Mouse (Mus musculus): ENCODE data around the gene Ccdc141. TPM values are rescaled to one million over a fixed set of nuclear protein-coding genes. Genes with fewer than 3 reads are reported as not detected.

The Ccdc141 gene
- polyA plus RNA-seq, 1 experiment from 2014 or later, result 14.2 TPM

GRCm38 (mm10) chr2:76984384-76984783 is 186.1 kb downstream of the Ccdc141 start:
- whole genome bisulfite sequencing, result 89% methylated on average over 5 of the region's 5 CpGs

GRCm38 (mm10) chr2:76983601-76984000 is 186.8 kb downstream of the Ccdc141 start:
- H3K4me3 ChIP-seq (replicated peaks), result no peak overlapping the region
- H3K27me3 ChIP-seq, result no peaks in the 10 kb centered on the region
- 55% methylated on average over 5 of the region's 5 CpGs for WGBS

More at GRCm38 (mm10) chr2:76984384-76984783, 186.1 kb downstream of the Ccdc141 start:
- H3K36me3 ChIP-seq, result no peaks in the 10 kb centered on the region
- H3K9ac ChIP-seq, result no peak overlapping the region
- H3K9me3 ChIP-seq (replicated peaks), result no peaks in the 10 kb centered on the region
- no peak overlapping the region for H3K4me2 ChIP-seq
- H3K27me3 ChIP-seq, result no peaks in the 10 kb centered on the region
- no peaks in the 10 kb centered on the region for H3K4me1 ChIP-seq
- no peak overlapping the region for H3K27ac ChIP-seq
- ATAC-seq (replicated peaks; ENCODE audit: low FRiP score), result no peak
- H3K4me3 ChIP-seq (replicated peaks), result no peak overlapping the region

GRCm38 (mm10) chr2:76982391-76983145 is 187.9 kb downstream of the Ccdc141 start, which contains the start of gene Ttn:
Gene Ttn, minus strand, starts transcription at chr2:76982547.
- WGBS, result 82% methylated on average over 18 of the region's 18 CpGs
- ATAC-seq (replicated peaks; ENCODE audit: low FRiP score), result no peak

More at GRCm38 (mm10) chr2:76983601-76984000, 186.8 kb downstream of the Ccdc141 start:
- H3K36me3 ChIP-seq, result no peaks in the 10 kb centered on the region
- H3K4me2 ChIP-seq, result no peak overlapping the region
- no peak overlapping the region for H3K9ac ChIP-seq
- ATAC-seq (replicated peaks; ENCODE audit: low FRiP score), result no peak
- no peaks in the 10 kb centered on the region for H3K4me1 ChIP-seq
- H3K27ac ChIP-seq, result no peak overlapping the region
- no peaks in the 10 kb centered on the region for H3K9me3 ChIP-seq (replicated peaks)

DNA sequence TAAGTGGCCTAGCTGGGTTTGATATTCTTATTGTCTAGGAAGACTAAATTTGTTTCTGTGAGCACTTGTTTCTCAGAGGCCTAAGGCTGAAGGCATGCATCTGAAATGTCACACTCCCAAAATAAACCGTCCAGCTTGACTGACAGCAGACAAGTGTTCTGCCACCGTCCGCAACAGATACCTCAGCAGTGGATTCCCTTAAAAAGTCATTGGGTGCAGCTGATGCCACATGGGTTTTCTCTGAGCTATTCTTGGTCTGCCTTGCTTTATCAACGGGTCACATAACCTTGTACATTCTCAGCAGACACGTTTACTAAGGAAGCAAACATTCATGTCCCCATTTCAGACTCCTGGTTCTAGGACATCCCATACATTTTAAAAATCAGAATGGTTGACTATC is 188.7 kb downstream of the Ccdc141 start:
- Histone ChIP-seq H3K9ac (no peak overlapping the region), H3K4me1 (no peaks in the 10 kb centered on the region), H3K27ac (no peak overlapping the region), H3K4me3 (replicated peaks) (no peak overlapping the region), H3K27me3 (no peaks in the 10 kb centered on the region), H3K36me3 (no peaks in the 10 kb centered on the region), H3K9me3 (replicated peaks) (no peaks in the 10 kb centered on the region), H3K4me2 (no peak overlapping the region)
- WGBS, result 80% methylated on average over 5 of the region's 5 CpGs
- no peak for ATAC-seq (replicated peaks; ENCODE audit: low FRiP score)

More at GRCm38 (mm10) chr2:76982391-76983145, 187.9 kb downstream of the Ccdc141 start, which contains the start of gene Ttn:
- no peaks in the 10 kb centered on the region for H3K4me1 ChIP-seq
- H3K4me3 ChIP-seq (replicated peaks), result no peak within 1 kb of the TSS
- no peak within 1 kb of the TSS for H3K4me2 ChIP-seq
- H3K27ac ChIP-seq, result no peak within 1 kb of the TSS
- H3K36me3 ChIP-seq, result no peaks in the 10 kb centered on the region
- no peaks in the 10 kb centered on the region for H3K27me3 ChIP-seq
- no peaks in the 10 kb centered on the region for H3K9me3 ChIP-seq (replicated peaks)
- H3K9ac ChIP-seq, result no peak within 1 kb of the TSS

GRCm38 (mm10) chr2:76980146-76980545 is 190.3 kb downstream of the Ccdc141 start:
- no peak overlapping the region for H3K4me2 ChIP-seq
- 53% methylated on average over 9 of the region's 9 CpGs for WGBS
- H3K9me3 ChIP-seq (replicated peaks), result no peaks in the 10 kb centered on the region
- H3K4me3 ChIP-seq (replicated peaks), result no peak overlapping the region
- H3K36me3 ChIP-seq, result no peaks in the 10 kb centered on the region
- no peak overlapping the region for H3K9ac ChIP-seq
- no peak for ATAC-seq (replicated peaks; ENCODE audit: low FRiP score)
- no peaks in the 10 kb centered on the region for H3K27me3 ChIP-seq
- H3K27ac ChIP-seq, result no peak overlapping the region
- no peaks in the 10 kb centered on the region for H3K4me1 ChIP-seq

DNA sequence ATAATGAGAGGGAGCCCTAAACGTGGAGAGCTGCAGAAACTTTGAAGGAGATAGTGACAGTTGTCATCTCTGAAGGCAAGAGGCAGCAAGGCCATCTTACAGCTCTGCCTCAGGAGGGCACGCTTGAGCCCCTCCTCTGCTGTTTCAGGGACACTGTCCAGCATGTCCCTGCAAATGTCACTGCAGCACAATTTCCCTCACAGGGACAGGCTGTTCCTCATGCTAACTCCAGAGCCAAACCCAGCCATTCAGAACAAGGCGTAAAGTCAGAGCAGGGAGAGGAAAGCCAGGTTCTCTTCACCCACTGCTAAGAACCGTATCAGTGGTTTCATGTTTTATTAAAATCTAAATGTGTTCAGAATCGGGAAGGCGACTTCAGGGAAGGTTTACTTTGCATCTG is 192.8 kb downstream of the Ccdc141 start:
- Histone ChIP-seq H3K27me3 (no peaks in the 10 kb centered on the region), H3K27ac (no peak overlapping the region), H3K4me1 (no peaks in the 10 kb centered on the region), H3K4me3 (replicated peaks) (no peak overlapping the region), H3K36me3 (no peaks in the 10 kb centered on the region), H3K4me2 (no peak overlapping the region), H3K9me3 (replicated peaks) (no peaks in the 10 kb centered on the region), H3K9ac (no peak overlapping the region)
- 72% methylated on average over 6 of the region's 6 CpGs for WGBS
- ATAC-seq (replicated peaks; ENCODE audit: low FRiP score), result no peak

DNA sequence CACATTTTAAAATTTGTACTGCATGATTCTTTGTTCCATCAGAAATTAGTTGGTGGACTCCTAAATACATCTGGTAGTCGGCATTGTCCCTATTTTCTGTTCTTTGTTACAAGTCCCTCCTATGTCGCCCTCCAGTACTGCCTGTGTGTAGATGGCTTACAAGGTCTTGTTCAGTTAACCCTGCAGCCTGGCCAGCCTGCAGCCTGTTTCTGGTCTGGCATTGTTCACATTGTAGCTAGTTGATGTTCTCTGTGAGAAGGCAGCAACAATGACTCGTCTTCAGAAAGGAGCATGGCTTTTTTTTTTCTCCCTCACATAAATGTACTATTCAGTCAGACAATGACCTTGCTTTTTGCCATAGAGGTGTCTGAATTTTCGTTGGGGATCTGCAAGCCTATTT is 198.4 kb downstream of the Ccdc141 start:
- Histone ChIP-seq H3K27ac (no peak overlapping the region), H3K36me3 (no peaks in the 10 kb centered on the region), H3K4me3 (replicated peaks) (no peak overlapping the region), H3K4me2 (no peak overlapping the region), H3K27me3 (0 out of 2 replicates have a peak, but pooled peaks cover 2% of the 10 kb centered on the region), H3K9ac (no peak overlapping the region), H3K9me3 (replicated peaks) (no peaks in the 10 kb centered on the region), H3K4me1 (no peaks in the 10 kb centered on the region)
- ATAC-seq (replicated peaks; ENCODE audit: low FRiP score), result no peak
- WGBS, result 70% methylated on average over 4 of the region's 4 CpGs

- Histone ChIP-seq H3K4me3 (replicated peaks) (no peak overlapping the region), H3K9ac (no peak overlapping the region), H3K27ac (no peak overlapping the region), H3K36me3 (no peaks in the 10 kb centered on the region), H3K9me3 (replicated peaks) (no peaks in the 10 kb centered on the region), H3K27me3 (0 out of 2 replicates have a peak, but pooled peaks cover 2% of the 10 kb centered on the region), H3K4me2 (no peak overlapping the region), H3K4me1 (no peaks in the 10 kb centered on the region)
- WGBS, result 66% methylated on average over 5 of the region's 5 CpGs
- no peak for ATAC-seq (replicated peaks; ENCODE audit: low FRiP score)
These were observed 199.4 kb downstream of the Ccdc141 start for GRCm38 (mm10) chr2:76971069-76971468.

DNA sequence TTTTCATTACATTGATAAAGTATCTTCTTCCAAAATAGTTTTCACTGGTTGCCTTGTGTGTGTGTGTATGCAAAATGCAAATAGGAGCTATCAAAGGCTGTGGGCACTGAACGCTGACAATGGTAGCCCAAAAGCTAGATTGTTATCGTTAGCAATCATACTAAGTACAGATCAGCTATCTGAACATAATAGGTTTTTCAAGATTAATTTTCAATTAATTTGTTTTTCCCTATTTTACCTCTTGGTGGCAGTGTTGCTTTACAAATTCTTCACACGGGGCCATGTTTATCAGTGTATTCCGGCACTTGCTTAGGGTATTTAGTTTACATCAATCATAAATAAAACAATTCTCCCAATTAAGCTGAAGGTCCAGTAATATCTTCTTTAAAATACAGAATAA is 199.8 kb downstream of the Ccdc141 start:
- Histone ChIP-seq H3K27ac (no peak overlapping the region), H3K27me3 (0 out of 2 replicates have a peak, but pooled peaks cover 2% of the 10 kb centered on the region), H3K36me3 (no peaks in the 10 kb centered on the region), H3K9me3 (replicated peaks) (no peaks in the 10 kb centered on the region), H3K9ac (no peak overlapping the region), H3K4me3 (replicated peaks) (no peak overlapping the region), H3K4me1 (no peaks in the 10 kb centered on the region), H3K4me2 (no peak overlapping the region)
- ATAC-seq (replicated peaks; ENCODE audit: low FRiP score), result no peak
- 27% methylated on average over 4 of the region's 4 CpGs for WGBS

- Histone ChIP-seq H3K4me2 (no peak overlapping the region), H3K27me3 (0 out of 2 replicates have a peak, but pooled peaks cover 2% of the 10 kb centered on the region), H3K4me3 (replicated peaks) (no peak overlapping the region), H3K9me3 (replicated peaks) (no peaks in the 10 kb centered on the region), H3K4me1 (no peaks in the 10 kb centered on the region), H3K9ac (no peak overlapping the region), H3K27ac (no peak overlapping the region), H3K36me3 (no peaks in the 10 kb centered on the region)
- 62% methylated on average over 6 of the region's 6 CpGs for WGBS
- no peak for ATAC-seq (replicated peaks; ENCODE audit: low FRiP score)
These were observed 200.2 kb downstream of the Ccdc141 start for GRCm38 (mm10) chr2:76970204-76970603.

DNA sequence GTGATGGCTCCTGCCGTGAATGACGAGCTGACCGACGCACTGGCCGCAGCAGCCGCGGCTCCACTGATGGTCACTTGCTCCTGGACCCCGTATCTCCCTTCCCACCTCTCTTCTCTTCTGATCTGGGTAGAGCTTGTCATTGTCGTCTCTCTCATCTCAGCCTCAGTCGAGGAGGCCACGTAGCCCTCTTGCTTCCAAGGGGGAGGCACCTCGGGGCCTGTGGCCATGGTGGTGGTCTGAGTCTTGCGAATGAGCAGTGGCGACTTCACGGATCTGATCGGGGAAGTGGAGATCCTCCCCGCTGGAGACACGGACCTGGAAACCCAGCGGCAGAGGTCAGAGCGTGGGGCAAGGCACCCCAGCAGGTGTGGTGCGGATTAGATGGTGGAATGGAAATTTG is 200.8 kb downstream of the Ccdc141 start:
- no peaks in the 10 kb centered on the region for H3K4me1 ChIP-seq
- no peaks in the 10 kb centered on the region for H3K36me3 ChIP-seq
- 80% methylated on average over 21 of the region's 21 CpGs for WGBS
- H3K27ac ChIP-seq, result no peak overlapping the region
- H3K9me3 ChIP-seq (replicated peaks), result no peaks in the 10 kb centered on the region
- H3K27me3 ChIP-seq, result 0 out of 2 replicates have a peak, but pooled peaks cover 2% of the 10 kb centered on the region
- H3K9ac ChIP-seq, result no peak overlapping the region
- no peak for ATAC-seq (replicated peaks; ENCODE audit: low FRiP score)
- no peak overlapping the region for H3K4me2 ChIP-seq
- H3K4me3 ChIP-seq (replicated peaks), result no peak overlapping the region

DNA sequence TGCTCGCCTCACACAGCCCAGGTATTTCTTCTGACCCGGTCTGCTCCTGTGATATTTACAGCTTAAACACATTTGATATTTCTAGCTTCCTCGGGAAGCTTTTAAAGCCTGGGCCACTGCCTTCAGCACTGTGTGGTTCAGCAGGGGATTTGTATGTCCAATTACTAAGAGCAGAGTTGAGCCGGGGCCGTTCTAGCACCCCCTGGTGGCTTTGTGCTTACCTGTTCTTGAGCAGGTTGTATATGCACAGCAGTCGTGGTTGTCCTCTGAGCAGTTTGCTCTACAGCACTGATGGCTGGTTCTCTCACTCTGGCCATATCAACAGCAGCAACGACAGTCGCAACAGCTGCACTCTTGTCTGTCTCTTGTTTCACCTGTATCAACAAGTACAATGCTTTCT is 201.5 kb downstream of the Ccdc141 start:
- no peak overlapping the region for H3K4me2 ChIP-seq
- ATAC-seq (replicated peaks; ENCODE audit: low FRiP score), result peak; percentile 86
- no peak overlapping the region for H3K27ac ChIP-seq
- H3K9ac ChIP-seq, result no peak overlapping the region
- H3K9me3 ChIP-seq (replicated peaks), result no peaks in the 10 kb centered on the region
- 21% methylated on average over 8 of the region's 8 CpGs for WGBS
- H3K4me3 ChIP-seq (replicated peaks), result no peak overlapping the region
- H3K4me1 ChIP-seq, result no peaks in the 10 kb centered on the region
- H3K27me3 ChIP-seq, result 0 out of 2 replicates have a peak, but pooled peaks cover 2% of the 10 kb centered on the region
- H3K36me3 ChIP-seq, result no peaks in the 10 kb centered on the region

All from kidney, embryonic 15.5 days (tissue).